Mouse (Mus musculus) heart, embryonic 15.5 days (tissue): ENCODE data around the gene P2rx7. TPM values are rescaled to one million over a fixed set of nuclear protein-coding genes. Genes with fewer than 3 reads are reported as not detected.
A peak's percentile ranks its signal among the peaks of the same experiment; 100 is the strongest.

Experiments
- ATAC-seq: fragments of 200-750 bp; cut with Nextera tagmentation; replicated peaks from 2 replicates; pipeline ENCODE4 v1.8.0; 2017; ENCODE audit warnings: low read depth, moderate TSS enrichment; ENCODE audit not compliant: insufficient number of reproducible peaks, insufficient read depth, low FRiP score
- H3K27ac ChIP-seq: fragments of 300-500 bp; sonication (generic); 2 replicates; pipeline ENCODE4 v1.5.1; 2015; ENCODE audit warnings: mild to moderate bottlenecking, inconsistent platforms
- H3K27me3 ChIP-seq: fragments of 300-500 bp; sonication (generic); 2 replicates; pipeline ENCODE4 v1.6.1; 2015; ENCODE audit warnings: inconsistent platforms
- H3K36me3 ChIP-seq: fragments of 300-500 bp; sonication (generic); 2 replicates; pipeline ENCODE4 v1.6.1; 2015; ENCODE audit warnings: mild to moderate bottlenecking, inconsistent platforms
- H3K4me1 ChIP-seq: fragments of 300-500 bp; sonication (generic); replicated peaks from 2 replicates; pipeline ENCODE4 v1.6.1; 2015; ENCODE audit warnings: inconsistent platforms
- H3K4me2 ChIP-seq: fragments of 300-500 bp; sonication (generic); 2 replicates; pipeline ENCODE4 v1.6.1; 2015; ENCODE audit warnings: inconsistent platforms, mild to moderate bottlenecking, moderate library complexity
- H3K4me3 ChIP-seq: fragments of 300-500 bp; sonication (generic); 2 replicates; pipeline ENCODE4 v1.5.1; 2015; ENCODE audit warnings: mild to moderate bottlenecking, inconsistent platforms
- H3K9ac ChIP-seq: fragments of 300-500 bp; sonication (generic); 2 replicates; pipeline ENCODE4 v1.6.1; 2015; ENCODE audit warnings: mild to moderate bottlenecking, inconsistent platforms
- H3K9me3 ChIP-seq: fragments of 300-500 bp; sonication (generic); replicated peaks from 2 replicates; pipeline ENCODE4 v1.6.1; 2016; ENCODE audit warnings: inconsistent platforms
- WGBS: fragments of 180-500 bp; shearing (Covaris S2); methylation state at CpG from one replicate; pipeline ENCODE4 v1.1.7; 2015; ENCODE audit warnings: mixed read lengths; 5-methylcytosine and 5-hydroxymethylcytosine counted together
- polyA plus RNA-seq: library from polyadenylated mRNA; unstranded; fragments of >200 nt; fragmentation: Nextera tagmentation; extraction: Ambion mirVana; gene quantifications from 2 replicates; pipeline ENCODE4 v1.2.1, GENCODE M21; 2015

P2rx7 gene
- polyA plus RNA-seq, 1 experiment from 2014 or later, result 3.0 TPM

GRCm38 (mm10) chr5:122693431-122694207 is 49.9 kb downstream of the P2rx7 start:
- H3K4me3 ChIP-seq, result no peak overlapping the region
- H3K9me3 ChIP-seq, result no peaks in the 10 kb centered on the region
- no peak overlapping the region for H3K9ac ChIP-seq
- 51% methylated on average over 13 of the region's 13 CpGs for WGBS
- H3K36me3 ChIP-seq, result no peaks in the 10 kb centered on the region
- H3K27ac ChIP-seq, result no peak overlapping the region; the same call in 1 of the 2 replicates
- H3K4me1 ChIP-seq, result peaks cover 10% of the 10 kb centered on the region
- no peak for ATAC-seq
- H3K27me3 ChIP-seq, result no peaks in the 10 kb centered on the region
- H3K4me2 ChIP-seq, result no peak overlapping the region

- Histone ChIP-seq H3K9me3 (no peaks in the 10 kb centered on the region), H3K4me1 (peaks cover 10% of the 10 kb centered on the region), H3K4me3 (no peak overlapping the region), H3K36me3 (no peaks in the 10 kb centered on the region), H3K27me3 (no peaks in the 10 kb centered on the region), H3K27ac (no peak overlapping the region), H3K9ac (no peak overlapping the region), H3K4me2 (no peak overlapping the region)
- no peak for ATAC-seq
- 83% methylated on average over 8 of the region's 8 CpGs for WGBS
Measured at GRCm38 (mm10) chr5:122695516-122695915, 51.8 kb downstream of the P2rx7 start.

DNA sequence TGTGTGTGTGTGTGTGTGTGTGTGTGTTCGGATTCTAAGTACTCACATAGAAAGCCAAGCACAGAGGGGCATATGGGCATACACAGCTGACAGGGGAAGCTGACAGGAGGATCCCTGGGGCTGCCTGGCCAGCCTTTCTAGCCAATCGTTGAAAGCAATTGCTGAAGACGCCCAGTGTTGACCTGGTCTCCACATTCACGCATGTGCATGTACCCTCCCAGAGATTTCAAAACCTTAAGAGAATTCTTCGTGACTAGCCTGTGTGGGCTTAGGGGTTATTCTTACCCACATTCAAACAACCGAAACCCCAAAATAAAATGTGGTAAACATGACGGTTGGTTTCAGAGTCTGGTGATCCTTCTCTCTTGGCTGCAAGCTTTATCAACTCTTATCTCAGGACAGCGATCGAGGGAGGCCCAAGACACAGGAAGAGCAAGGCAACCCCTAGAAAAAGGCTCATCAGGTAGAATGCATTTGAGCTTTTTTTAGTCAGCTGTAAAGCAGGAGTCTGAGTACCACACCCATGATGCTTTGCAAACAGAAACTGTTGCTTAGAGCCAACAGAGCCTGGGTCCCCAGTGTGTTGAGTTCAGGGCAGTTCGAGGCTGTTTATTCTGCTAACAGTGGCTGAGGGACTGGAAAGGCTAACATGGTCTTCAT is 54.5 kb downstream of the P2rx7 start:
- peaks cover 10% of the 10 kb centered on the region for H3K4me1 ChIP-seq
- ATAC-seq, result no peak
- 57% methylated on average over 10 of the region's 10 CpGs for WGBS

DNA sequence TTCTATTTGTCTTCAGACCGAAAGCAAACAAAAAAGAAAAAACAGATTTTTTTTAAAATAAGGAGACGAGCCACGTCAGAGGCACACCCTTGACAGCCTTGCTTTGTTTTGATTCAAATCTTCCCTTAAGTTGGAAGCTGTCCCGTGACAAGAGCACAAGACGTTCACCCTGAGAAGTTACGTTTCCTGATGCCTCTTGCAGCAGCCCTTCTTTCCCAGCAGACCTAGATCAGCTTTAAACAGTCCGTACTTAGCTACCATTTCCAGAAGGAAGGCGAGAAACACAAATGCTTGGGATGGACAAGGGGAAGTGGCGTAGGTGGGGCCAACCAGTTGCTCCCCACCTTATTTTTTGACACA is 55.0 kb downstream of the P2rx7 start:
- no peak overlapping the region for H3K27ac ChIP-seq
- no peak overlapping the region for H3K4me2 ChIP-seq
- no peak for ATAC-seq
- peaks cover 5% of the 10 kb centered on the region for H3K4me1 ChIP-seq
- H3K27me3 ChIP-seq, result no peaks in the 10 kb centered on the region
- H3K9me3 ChIP-seq, result no peaks in the 10 kb centered on the region
- WGBS, result 64% methylated on average over 9 of the region's 9 CpGs
- H3K36me3 ChIP-seq, result no peaks in the 10 kb centered on the region
- no peak overlapping the region for H3K9ac ChIP-seq
- no peak overlapping the region for H3K4me3 ChIP-seq

More for the DNA sequence above, 54.5 kb downstream of the P2rx7 start:
- Histone ChIP-seq H3K9me3 (no peaks in the 10 kb centered on the region), H3K4me3 (no peak overlapping the region), H3K4me2 (no peak overlapping the region), H3K9ac (no peak overlapping the region), H3K27me3 (no peaks in the 10 kb centered on the region), H3K27ac (no peak overlapping the region), H3K36me3 (no peaks in the 10 kb centered on the region)

DNA sequence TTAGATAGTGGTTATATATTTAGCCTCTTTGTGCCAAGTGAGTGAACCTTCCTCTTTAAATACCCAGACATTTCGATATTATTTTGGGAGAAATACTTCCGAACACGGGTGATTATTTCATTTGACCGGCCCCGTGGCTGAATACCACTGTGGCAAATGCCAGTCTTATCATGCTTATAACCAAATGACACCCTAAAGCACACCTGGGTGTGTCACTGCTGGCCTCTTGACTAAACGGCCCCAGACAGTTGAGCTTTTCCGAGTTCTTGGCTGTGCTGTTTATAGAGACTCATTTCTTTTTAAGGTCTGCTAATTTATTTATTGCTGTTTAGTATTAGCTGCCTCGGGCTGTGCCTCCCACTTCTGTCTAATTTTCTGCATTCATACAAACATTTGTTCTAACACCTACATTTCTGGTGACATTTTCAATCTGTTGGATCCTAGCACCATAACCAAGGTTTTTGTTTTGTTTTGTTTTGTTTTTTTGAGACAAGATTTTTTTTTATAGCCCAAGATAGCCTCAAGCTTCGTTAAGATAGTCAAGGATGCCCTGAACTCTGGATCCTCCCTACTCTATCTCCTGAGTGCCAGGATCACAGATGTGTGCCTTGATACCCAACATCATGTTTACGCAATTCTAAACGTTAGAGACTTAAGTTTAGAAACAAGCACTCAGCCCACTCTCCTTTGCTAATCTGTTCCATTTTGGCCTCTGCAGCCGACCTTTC is 56.6 kb downstream of the P2rx7 start:
- H3K9ac ChIP-seq, result no peak overlapping the region
- no peaks in the 10 kb centered on the region for H3K36me3 ChIP-seq
- 62% methylated on average over 12 of the region's 12 CpGs for WGBS
- ATAC-seq, result no peak
- H3K27me3 ChIP-seq, result no peaks in the 10 kb centered on the region
- H3K9me3 ChIP-seq, result no peaks in the 10 kb centered on the region
- peaks cover 3% of the 10 kb centered on the region; the same call in 1 of the 2 replicates for H3K4me1 ChIP-seq
- H3K4me3 ChIP-seq, result no peak overlapping the region
- no peak overlapping the region for H3K4me2 ChIP-seq
- H3K27ac ChIP-seq, result no peak overlapping the region

GRCm38 (mm10) chr5:122700837-122701212 is 57.1 kb downstream of the P2rx7 start:
- WGBS, result 37% methylated on average over 5 of the region's 5 CpGs

GRCm38 (mm10) chr5:122702156-122702555 is 58.4 kb downstream of the P2rx7 start:
- WGBS, result 64% methylated on average over 6 of the region's 6 CpGs
- Histone ChIP-seq H3K4me2 (no peak overlapping the region), H3K27me3 (no peaks in the 10 kb centered on the region), H3K36me3 (no peaks in the 10 kb centered on the region), H3K4me1 (peaks cover 13% of the 10 kb centered on the region), H3K27ac (no peak overlapping the region), H3K4me3 (no peak overlapping the region), H3K9ac (no peak overlapping the region), H3K9me3 (no peaks in the 10 kb centered on the region)
- no peak for ATAC-seq

More at GRCm38 (mm10) chr5:122700837-122701212, 57.1 kb downstream of the P2rx7 start:
- H3K4me3 ChIP-seq, result no peak overlapping the region
- H3K9ac ChIP-seq, result no peak overlapping the region
- no peaks in the 10 kb centered on the region for H3K36me3 ChIP-seq
- no peaks in the 10 kb centered on the region for H3K27me3 ChIP-seq
- H3K9me3 ChIP-seq, result no peaks in the 10 kb centered on the region
- peaks cover 3% of the 10 kb centered on the region; the same call in 1 of the 2 replicates for H3K4me1 ChIP-seq
- ATAC-seq, result no peak
- H3K4me2 ChIP-seq, result no peak overlapping the region
- H3K27ac ChIP-seq, result no peak overlapping the region

- H3K27ac ChIP-seq, result no peak overlapping the region
- no peaks in the 10 kb centered on the region for H3K27me3 ChIP-seq
- H3K9ac ChIP-seq, result no peak overlapping the region
- H3K4me1 ChIP-seq, result peaks cover 19% of the 10 kb centered on the region
- 83% methylated on average over 2 of the region's 2 CpGs for WGBS
- no peaks in the 10 kb centered on the region for H3K9me3 ChIP-seq
- H3K4me3 ChIP-seq, result no peak overlapping the region
- ATAC-seq, result no peak
- no peaks in the 10 kb centered on the region for H3K36me3 ChIP-seq
- no peak overlapping the region for H3K4me2 ChIP-seq
Measured at GRCm38 (mm10) chr5:122703574-122703973, 59.9 kb downstream of the P2rx7 start.

GRCm38 (mm10) chr5:122704571-122704970 is 60.9 kb downstream of the P2rx7 start:
- Histone ChIP-seq H3K9me3 (no peaks in the 10 kb centered on the region), H3K27ac (no peak overlapping the region), H3K36me3 (no peaks in the 10 kb centered on the region), H3K4me3 (no peak overlapping the region), H3K27me3 (no peaks in the 10 kb centered on the region), H3K4me2 (no peak overlapping the region), H3K4me1 (peaks cover 23% of the 10 kb centered on the region), H3K9ac (no peak overlapping the region)
- no peak for ATAC-seq
- WGBS, result 83% methylated on average over 4 of the region's 4 CpGs

DNA sequence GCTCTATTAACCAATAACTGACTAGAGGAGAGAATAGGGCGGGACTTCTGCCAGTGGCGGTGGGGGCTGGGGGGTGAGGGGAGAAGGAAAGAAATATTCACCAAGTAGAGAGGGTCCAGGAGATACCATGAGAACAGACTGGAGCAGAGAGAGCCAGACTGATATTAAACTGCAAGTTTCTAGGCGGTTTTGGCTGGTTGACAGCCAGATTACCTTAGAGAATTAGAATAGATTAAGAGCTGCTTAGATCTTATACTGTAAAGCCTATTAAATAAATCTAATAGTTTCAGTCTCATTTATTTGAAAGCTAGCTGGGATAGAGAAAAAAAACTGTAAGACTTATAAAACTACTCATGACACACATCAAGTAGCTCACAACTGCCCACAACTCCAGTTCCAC is 61.5 kb downstream of the P2rx7 start:
- H3K9me3 ChIP-seq, result no peaks in the 10 kb centered on the region
- H3K36me3 ChIP-seq, result no peaks in the 10 kb centered on the region
- no peak overlapping the region for H3K27ac ChIP-seq
- H3K4me3 ChIP-seq, result no peak overlapping the region
- no peak overlapping the region for H3K4me2 ChIP-seq
- no peaks in the 10 kb centered on the region for H3K27me3 ChIP-seq
- no peak overlapping the region for H3K9ac ChIP-seq
- ATAC-seq, result no peak
- WGBS, result 69% methylated on average over 3 of the region's 3 CpGs
- H3K4me1 ChIP-seq, result peaks cover 23% of the 10 kb centered on the region

DNA sequence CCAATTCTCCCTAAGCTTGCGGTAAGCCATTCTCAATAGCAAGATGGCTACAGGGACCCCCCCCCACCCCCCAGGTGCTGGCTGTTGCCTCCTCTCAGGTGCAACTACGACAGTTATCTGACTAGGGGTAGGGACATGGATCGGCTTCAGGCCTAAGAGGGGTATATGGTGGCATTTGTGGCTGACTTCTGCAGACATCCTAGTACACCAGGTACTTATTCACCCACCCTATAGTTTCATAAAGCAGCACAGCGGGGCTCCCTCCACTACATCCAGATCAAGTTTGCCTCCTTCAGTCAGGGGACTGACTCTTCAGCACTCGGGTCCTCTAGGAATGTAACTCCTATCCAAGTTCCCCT is 63.2 kb downstream of the P2rx7 start:
- peak; percentile 32; the same call in 1 of the 2 replicates for ATAC-seq
- H3K27ac ChIP-seq, result peak overlapping the region; percentile 92
- 28% methylated on average over 5 of the region's 5 CpGs for WGBS

More for the DNA sequence above, 63.2 kb downstream of the P2rx7 start:
- Histone ChIP-seq H3K4me1 (peaks cover 23% of the 10 kb centered on the region), H3K4me2 (peak overlapping the region; percentile 81), H3K36me3 (no peaks in the 10 kb centered on the region), H3K4me3 (peak overlapping the region; percentile 78), H3K9ac (peak overlapping the region; percentile 63), H3K27me3 (no peaks in the 10 kb centered on the region), H3K9me3 (no peaks in the 10 kb centered on the region)
